Mouse (Mus musculus) embryo, embryonic 11.5 days (tissue): ENCODE results near the gene Smoc1.

ENCODE experiments used
- DNase-seq: peaks from one replicate; pipeline ENCODE4 v3.0.0-alpha.2; 2012; ENCODE audit warnings: low read depth, low spot score

The Smoc1 gene

DNA sequence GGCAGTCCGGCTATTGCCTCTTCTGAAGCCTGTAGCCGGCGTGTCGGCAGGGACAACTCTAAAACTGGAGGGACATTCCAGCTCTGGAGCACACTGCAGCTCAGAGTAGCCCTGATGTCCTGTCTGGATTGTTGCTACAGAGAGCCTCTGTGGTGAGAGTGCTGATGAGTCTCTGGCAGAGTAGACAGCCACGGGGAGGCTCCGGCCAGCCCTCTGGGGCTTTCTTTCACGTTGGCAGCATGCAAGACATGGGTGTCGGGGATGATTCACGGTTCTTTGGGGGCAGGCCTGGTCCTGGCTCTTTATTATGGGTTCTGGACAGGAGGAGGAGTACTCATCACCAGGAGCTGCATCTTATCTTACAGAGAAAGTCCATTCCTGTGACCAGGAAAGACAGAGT lies 140.5 kb downstream of the Smoc1 start:
- DNase-seq: no peak

DNA sequence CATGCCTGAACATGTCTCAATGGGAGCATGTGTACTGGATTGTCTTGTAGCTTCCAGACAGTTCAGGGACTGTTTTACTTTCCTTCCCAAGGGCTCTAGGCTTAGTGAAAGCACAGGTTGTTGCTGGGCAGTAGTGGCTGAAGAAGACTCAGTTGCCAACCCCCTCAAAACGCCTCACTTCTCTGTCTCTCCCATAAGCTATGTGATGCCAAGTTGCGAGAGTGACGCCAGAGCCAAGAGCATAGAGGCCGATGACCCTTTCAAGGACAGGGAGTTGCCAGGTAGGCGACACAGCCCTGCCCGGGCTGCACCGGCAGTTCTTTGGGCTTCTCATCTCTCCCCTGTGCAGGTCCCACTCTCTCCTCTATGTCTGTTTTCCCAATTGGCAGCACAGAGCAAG lies 141.4 kb downstream of the Smoc1 start:
- DNase-seq: no peak

DNA sequence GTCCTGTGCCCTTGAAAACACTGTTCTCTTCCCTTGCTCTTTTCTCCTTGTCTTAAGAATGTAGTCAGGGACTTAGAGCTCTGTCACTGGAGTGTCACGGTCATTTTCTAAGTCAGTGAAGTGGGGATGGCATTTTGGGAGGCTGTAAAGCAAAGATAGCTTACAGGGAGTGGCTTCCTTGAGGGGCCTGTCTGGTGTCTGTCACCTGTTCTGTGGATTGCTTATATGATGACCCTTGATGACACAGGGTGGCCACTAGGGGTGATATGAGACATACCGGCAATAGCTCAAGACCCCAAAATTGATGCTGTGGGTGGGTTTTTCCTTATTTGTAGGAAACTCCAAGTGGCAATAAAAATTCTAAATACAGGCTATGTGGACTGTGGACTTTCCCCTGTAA lies 141.9 kb downstream of the Smoc1 start:
- DNase-seq: no peak

DNA sequence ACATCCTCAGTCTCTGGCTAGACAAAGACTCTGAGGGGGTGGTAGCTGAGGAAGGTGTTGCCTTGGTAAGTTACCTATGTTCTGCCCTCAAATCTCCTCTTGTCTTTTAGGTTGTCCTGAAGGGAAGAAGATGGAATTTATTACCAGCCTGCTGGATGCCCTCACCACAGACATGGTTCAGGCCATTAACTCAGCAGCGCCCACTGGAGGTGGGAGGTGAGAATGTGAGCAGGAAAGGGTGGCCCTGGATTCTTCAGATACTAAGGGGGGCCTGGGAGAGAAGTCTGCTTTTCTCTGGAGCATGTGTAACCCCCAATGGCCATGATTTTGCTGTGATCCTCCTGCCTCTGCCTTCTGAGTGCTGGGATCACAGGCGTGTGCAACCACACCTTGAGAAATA lies 143.5 kb downstream of the Smoc1 start:
- no peak for DNase-seq

DNA sequence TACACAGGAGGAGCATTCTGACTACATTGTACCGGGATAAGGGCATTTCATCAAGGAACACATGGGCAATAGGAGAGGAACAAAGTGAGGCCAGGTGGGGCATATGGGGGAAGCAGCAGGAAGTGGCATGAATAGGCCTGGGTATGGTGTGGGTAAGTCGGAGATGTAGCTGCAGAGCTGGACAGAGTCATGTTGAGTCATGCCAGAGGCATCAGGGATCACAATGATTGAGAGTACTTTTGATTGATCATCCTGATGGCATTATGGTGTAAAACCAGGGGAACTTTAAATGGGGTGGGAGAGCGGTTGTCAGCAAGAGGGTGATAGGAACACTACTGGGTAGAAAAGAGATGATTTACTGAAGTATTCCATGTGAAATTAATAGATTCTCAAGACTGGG lies 146.4 kb downstream of the Smoc1 start:
- DNase-seq: no peak

DNA sequence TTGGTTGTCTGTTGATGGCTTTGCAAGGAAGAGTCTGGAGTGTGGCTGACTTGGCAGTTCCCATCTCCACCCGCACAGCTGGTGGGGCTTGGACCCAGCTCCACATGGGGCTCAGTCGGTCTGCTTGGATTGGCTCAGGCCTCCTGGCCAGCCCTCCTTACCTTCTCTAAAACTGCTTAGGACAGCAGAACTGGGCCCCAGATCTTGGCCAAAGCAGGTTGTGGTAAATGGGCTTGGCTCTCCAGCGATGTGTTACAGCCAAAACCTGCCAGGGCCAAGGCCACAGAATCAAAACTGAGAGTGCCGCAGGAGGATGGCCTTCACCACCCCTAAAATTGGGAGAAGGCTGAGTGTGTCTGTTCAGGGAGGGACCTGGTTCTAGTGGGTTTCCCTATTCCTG lies 147.3 kb downstream of the Smoc1 start:
- no peak for DNase-seq

DNA sequence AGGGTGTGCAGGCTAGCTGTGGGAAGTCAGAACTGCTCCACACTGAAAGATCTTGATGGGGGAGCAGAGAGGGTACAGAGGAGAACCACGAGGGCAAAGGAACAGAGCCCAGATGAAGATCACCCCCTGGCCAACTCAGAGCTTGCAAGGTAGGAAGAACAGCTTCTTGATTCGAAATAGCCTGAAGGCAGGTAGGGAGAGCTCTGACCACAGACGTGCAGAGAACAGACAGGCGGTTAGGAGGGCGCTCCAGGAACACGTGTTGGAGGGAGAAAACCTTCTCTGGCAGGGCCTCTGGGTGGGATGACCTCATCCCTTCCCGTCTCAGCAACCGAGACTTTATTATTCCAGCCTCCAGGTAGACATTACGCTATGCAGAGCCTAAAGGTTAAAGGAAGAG lies 148.6 kb downstream of the Smoc1 start:
- no peak for DNase-seq

DNA sequence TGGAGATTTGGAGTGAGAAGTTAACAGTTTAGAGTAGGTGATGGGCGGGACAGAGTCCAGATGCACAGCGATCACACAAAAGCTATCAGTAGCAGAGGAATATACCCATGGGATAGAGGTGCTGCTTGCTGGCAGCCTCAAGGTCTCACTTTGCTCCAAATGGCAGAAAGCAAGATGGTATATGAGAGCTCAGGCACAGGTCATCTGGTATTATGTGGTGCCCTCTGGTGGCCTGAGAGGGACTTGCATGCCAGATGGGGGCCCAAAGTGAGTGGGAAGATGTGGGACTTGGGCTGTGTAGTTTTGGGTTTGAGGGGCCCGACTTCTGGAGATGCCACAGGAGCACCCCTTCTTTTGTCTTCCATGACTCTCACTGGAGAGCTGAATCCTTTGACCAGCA lies 155.5 kb downstream of the Smoc1 start:
- DNase-seq: peak; percentile 42

DNA sequence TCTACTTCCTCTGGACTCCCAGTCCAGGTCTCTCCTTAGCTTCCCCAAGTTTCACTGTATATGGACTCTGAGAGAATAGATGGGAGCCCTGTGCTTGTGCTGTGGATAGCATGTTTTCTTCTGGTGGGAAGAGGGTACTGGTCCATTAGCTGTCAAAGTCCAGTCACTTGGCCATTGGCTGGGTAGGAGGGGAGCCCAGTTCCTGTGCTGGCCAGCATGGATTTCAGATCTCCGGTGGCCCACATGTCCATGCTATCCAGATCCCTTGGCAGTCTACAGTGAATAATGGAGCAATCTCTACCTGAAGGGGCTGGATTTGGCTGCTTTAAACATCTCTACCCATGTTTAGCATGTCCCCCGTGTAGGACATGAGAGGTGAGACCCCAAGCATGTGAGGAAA lies 158.4 kb downstream of the Smoc1 start:
- DNase-seq: no peak

DNA sequence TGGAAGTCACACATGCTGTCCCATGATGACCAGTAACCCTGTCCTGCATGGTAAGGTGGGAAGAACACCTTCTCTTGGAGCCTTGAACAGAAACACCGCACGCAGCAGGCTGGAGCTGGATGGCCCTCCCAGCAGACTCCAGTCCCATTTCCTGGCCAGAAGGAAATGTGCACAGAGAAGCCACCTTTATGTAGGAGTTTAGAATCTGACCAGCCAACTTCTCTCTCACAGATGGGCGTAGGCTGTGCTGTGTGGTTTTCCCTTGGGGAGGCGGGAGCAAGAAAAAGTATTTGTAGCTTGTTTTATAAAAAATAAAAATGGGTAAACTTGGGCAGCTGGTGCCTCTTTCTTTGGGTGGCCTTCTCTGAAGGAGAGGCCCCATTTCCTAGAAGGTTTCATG lies 159.5 kb downstream of the Smoc1 start:
- no peak for DNase-seq

DNA sequence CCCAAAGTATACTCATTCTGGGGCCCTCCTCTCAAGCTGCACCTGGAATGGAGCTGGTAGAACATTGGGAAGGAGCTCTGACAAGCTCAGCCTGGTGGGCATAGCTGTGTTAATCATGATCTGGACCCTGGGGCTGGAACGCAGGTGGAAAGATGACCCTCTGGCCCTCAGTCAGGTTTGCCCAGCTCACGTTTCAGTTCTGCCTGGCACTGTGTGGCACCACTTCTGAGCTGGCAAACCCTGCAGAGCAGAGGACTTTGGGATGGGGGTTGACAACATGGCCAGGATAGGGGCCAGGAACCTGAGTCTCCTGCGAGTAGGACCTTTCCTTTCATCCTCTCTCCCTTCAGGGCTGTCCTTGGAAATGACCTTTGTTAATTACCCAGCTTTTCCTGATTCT lies 160.1 kb downstream of the Smoc1 start:
- no peak for DNase-seq

DNA sequence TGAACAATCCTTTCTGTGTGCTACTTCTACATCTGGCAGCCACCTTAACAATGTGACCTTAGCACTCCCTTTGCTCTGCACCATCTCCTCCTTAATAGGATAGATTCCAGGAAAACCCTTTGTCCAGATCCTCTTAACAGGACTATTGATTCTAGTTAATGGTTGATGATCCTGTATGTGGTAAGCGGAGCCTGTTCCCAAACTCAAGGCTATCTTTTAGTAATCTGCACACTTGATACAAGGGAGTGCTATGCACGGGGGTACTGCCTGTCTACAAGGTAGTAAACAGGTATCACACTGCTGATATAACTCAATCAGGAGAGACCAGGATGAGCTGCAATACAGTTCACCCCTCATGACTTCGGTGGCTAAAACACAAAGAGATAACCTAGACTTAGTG lies 161.8 kb downstream of the Smoc1 start:
- DNase-seq: no peak

DNA sequence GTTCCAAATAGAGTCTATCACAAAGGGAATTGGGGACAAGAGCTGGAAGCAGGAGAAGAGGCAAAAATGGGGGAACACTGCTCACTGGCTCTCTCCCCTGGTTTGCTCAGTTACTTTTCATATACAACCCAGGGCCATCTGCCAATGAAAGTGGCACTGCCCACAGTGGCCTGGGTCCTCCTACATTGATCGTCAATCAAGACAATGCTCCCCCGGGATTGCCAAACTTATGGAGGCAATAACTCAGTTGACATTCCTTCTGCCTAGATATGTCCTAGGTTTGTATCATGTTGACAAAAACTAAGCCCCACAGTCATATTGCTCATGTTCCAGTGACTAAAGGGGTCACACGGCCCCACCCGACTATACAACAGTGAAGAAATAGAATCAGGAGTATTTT lies 162.4 kb downstream of the Smoc1 start:
- no peak for DNase-seq

DNA sequence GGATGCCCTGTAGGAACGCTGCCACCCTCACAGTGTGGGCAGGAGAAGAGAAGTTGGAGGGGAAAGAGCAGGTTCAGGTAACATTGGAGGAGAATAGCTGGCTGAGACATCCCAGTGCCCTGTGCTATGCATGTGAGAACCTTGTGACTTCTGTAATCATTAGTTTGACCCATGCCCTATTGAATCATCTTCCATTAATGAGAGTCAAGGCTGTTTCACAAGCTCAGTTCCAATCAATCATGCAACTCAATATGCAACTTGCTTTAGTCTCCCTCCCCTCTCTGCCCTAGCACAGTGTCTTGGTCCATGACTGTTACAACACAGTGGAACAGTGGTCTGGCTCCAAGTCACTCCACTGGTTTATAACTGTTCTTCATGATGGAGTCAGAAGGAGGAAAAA lies 163.0 kb downstream of the Smoc1 start:
- DNase-seq: no peak

DNA sequence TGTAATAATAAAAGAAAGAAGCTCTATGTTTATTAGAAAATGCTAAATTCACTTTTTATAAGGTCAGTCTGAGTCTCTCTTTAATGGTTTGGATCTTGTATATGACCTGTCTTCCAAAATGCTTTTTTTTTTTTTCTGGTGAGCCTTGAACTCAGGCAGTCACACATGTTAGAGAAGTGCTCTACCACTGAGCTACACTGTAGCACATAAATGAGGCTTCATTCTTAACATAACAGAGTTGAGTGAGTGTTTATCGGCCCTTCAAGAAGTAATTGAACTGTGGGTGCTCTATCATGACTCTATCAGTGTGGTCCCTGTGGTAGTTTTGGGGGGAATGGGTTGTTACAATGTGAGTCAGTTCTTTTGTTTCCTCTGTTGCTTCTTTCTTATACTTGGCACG lies 167.4 kb downstream of the Smoc1 start:
- DNase-seq: no peak

DNA sequence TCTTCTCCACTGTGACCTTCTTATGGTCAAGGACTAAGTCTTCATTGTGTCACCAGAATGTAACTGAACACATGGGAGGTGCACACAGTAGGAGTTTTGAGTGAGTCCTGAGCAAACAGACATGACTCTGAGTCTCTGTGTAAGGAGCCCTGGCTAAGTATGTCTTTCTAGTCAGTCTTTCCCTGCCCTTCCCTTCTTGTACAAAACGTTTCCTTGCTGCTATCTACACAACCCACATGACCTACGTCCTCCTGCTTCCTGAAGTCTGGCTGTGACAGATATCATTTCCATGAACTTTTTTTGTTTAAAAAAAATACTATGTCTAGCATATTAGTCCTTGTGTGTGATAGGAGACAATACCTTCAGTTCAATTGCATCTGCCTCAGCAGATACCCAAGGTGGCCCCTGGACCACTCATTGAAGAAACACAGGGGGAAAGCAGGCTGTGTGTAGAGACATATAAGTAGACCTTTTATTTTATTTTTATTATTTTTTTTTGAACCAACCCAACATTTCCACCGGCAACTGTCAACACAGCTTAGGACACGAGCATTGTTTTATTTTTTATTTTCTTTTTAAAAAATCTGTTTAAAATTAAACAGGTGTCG lies 171.0 kb downstream of the Smoc1 start:
- no peak for DNase-seq

DNA sequence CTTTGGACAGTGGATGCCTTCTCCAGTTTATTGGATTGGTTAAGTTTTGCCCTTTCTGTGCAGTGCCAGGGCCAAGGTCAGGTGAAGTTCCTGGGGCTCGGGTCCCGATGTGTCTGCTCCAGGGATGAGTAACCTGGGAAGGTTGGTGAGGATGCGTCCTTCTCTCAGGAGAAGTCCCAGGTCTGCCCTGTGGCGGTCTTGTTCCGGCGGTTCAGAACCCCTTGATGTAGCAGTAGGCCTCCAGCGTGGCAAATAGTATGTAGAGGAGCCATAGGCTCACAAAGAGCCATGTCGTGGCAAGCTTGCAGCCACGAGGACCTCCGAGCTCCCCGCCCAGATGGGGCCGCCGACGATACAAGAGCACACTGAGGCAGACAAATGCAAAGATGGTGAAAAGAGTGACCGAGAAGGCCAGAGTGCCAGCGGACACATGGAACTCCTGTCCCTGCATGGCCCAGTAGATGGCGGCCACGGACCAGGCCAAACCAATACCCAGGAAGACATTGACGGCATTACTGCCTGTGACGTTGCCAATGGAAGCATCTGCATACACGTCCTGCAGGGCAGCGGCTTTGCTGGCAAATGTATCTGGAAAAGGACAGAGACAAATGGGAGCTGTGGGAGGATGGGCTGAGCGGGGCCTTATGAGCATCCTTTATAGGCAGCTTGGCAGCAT lies 172.8 kb downstream of the Smoc1 start:
- DNase-seq: peak; percentile 50

DNA sequence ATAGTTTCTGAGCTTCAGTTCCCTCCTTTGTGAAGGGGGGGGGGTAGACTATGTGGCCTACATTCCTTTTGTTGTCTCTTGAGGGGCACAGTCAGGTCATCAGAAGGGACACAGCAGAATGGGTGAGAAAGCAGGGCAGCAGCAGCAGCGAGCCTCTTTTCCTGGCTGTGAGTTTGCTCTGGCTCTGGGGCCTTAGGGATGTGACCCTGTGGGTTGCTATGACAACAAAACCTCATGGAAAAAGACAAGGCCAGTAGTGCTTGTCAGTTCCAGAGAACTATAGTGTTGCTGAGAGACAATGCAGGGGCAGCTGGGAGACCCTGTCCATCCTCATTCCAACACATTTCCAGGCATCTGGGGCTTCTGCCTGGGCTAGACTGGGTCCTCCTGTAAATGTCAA lies 176.6 kb downstream of the Smoc1 start:
- no peak for DNase-seq

DNA sequence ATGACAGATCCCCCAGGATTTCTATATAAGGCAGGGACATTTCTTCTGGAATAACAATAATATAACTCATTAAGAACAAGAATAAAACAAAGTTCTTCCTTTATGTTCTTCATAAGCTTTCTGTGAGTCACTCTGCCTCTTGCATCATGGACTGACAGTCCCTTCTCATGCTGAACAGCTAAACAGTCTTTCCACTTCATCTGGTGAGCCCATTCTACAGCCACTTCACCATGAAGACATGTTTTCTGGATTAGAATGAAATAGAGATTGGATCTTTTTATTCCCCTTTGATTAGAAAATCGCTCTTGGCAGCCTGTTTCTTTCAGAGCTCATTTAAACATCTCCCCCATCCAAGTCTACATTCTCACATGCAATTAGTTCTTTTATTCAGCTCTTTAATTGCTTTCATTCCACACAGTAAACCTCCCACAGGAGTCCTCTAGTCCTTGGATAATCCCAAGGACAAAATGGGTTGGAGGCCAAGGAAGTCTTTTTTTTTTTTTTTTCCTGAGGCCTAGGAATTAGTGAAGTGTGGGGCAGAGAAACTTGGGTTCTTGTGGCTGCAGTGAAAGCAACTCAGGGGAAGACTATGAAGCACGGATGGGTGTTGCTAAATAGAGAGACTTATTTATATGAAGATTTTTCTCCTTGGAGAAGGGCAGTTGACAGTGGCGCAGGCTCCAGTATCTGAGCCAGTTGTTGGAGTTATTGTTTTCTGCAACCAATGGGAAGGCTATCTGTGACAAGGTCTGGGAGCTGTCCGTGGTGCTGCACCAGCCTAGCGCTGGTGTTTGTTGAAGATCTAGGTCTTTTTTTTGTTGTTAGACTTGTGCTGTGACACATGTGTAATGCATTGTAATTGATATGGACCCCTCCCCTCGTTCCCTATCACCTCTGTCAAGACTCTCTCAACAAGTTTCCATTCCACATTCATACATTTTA lies 179.3 kb downstream of the Smoc1 start:
- DNase-seq: peak; percentile 65

DNA sequence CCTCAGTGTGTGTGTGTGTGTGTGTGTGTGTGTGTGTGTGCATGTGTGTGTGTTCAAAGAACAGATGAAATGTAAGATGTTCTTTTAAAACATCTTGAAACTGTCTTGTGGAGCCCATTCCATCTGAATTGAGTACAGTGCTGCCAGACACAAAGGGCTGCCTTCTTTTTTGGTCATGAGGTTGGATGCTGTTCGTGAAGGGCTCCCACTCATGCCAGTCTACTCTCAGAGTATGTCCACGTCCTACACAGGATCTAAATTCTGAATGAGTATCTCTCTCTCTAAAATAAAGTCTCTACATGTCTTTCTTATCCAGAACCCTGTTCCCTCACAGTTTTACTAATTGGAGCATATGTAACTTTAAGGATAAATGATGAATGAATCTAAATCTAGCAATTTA lies 182.0 kb downstream of the Smoc1 start:
- no peak for DNase-seq

DNA sequence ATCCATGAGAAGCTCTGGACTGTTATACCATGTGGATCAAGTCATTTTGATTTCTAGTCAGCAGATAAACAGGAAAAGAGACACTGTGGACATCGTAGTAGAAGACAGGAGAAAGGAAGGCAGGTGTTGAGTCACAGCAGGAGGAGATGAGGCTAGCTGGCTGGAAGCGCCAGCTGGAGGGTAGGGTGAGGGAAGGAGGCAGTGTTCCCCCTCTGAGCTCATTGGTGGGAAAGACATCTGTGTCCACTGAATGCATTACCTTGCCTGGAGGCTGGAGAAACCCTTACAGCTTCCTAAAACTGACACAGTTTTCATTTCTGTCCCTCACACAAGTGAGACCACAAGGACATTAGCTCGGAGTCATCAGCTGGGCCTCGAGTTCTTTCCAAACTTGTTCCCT lies 192.7 kb downstream of the Smoc1 start:
- DNase-seq: no peak

DNA sequence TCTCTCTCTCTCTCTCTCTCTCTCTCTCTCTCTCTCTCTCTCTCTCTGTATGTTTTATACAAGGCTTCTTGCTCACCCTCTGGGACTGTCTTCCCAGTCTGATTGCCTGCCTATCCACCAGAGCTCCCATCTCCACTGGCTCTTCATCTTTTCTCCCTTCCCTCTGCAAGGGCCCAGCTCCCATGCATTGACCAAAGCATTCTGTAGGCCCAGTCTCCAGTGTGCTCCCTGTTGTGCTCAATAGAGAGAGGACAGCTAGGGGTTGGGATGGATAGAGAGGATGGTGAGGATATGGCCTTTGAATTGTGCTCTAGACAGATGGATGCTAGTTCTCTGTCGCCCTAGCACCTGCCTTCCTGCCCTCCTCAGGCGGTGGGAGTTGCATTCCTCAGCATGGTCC lies 196.7 kb downstream of the Smoc1 start:
- no peak for DNase-seq

DNA sequence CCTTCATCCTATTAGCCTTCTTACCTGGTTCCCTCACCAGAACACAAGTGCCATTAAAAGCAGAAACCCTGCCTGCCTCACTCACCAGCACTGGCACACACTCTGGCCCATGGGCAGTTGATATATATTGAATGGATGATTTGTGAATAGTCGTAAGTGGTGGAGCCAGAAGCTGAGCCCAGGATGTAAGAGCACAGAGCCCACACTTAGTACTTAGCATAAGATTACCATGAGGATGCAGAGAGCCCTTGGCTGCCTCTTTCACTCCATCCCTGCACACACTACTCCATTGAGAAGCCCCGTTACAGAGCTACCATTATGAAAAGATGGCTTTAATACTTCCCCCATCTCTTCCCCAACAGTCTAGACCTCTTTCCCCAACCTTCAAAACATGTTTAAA lies 198.2 kb downstream of the Smoc1 start:
- no peak for DNase-seq
